19 mouse cellular contexts compared by ENCODE assay signal in genomic region chr9:96938887-96939286, GRCm38 (mm10). TPM values are rescaled to one million over a fixed set of nuclear protein-coding genes. Genes with fewer than 3 reads are reported as not detected.
A peak's percentile ranks its signal among the peaks of the same experiment; 100 is the strongest.
DNase-seq lines count a peak whose midpoint lies in the region; ATAC-seq and TF ChIP-seq lines count a peak whose summit lies in the region.
"Had no signal": no experiment of that assay in that cellular context is flagged by ENCODE, and none has a peak within 500 bp of the region (broad histone marks: within the 10 kb centered on the region; RNA-seq: fewer than 3 reads in every experiment).

No protein-coding gene starts in this region.

- peaks cover 41% of the 10 kb centered on the region for H3K36me3 ChIP-seq in forebrain, embryonic 12.5 days (replicated peaks)
- 0 out of 2 replicates have a peak, but pooled peaks cover 3% of the 10 kb centered on the region for H3K36me3 ChIP-seq in forebrain, embryonic 15.5 days
- H3K36me3 ChIP-seq in hindbrain, embryonic 14.5 days (replicated peaks; ENCODE audit: control insufficient read depth, insufficient read depth) = peaks cover 4% of the 10 kb centered on the region
- no peaks in the 10 kb centered on the region for H3K36me3 ChIP-seq in midbrain, embryonic 16.5 days (ENCODE audit: control insufficient read depth, insufficient read depth, low read length)

- no peak overlapping the region for H3K4me2 ChIP-seq in forebrain, embryonic 12.5 days
- H3K4me2 ChIP-seq in forebrain, embryonic 15.5 days (replicated peaks) = no peak overlapping the region
- no peak overlapping the region for H3K4me2 ChIP-seq in hindbrain, embryonic 14.5 days (replicated peaks)
- no peak overlapping the region for H3K4me2 ChIP-seq in midbrain, embryonic 16.5 days (ENCODE audit: low read length)
- H3K4me2 ChIP-seq: kidney, embryonic 15.5 days had no signal

- no peak for TF ChIP-seq CTCF in brain, embryonic 14.5 days (IDR thresholded peaks at IDR 0.05; ENCODE audit: borderline replicate concordance, extremely low read depth, insufficient read depth, insufficient read length)

- 0 out of 2 replicates have a peak overlapping the region, but pooled peaks have one; percentile 19 for H3K27ac ChIP-seq in forebrain, embryonic 12.5 days
- no peak overlapping the region for H3K27ac ChIP-seq in forebrain, embryonic 15.5 days (replicated peaks)
- H3K27ac ChIP-seq in hindbrain, embryonic 14.5 days = peak overlapping the region; percentile 78
- peak overlapping the region; percentile 26; the same call in 1 of the 2 replicates for H3K27ac ChIP-seq in midbrain, embryonic 16.5 days (ENCODE audit: low read length)
- H3K27ac ChIP-seq: kidney, embryonic 15.5 days; liver, embryonic 14.5 days had no signal

- DNase-seq in brain, embryonic 14.5 days (ENCODE audit: low read depth) = peak; percentile 69
- DNase-seq in hindbrain, embryonic 14.5 days (ENCODE audit: low spot score) = no peak
- no peak for DNase-seq in lung, adult 18-20 months
- no peak for DNase-seq in frontal cortex, postnatal 36 days (ENCODE audit: low spot score in 2 of 2)
- no peak for DNase-seq in kidney, adult 18-20 months
- DNase-seq: cerebellum, adult 11-12 months; cerebellum, postnatal 36 days; gastrocnemius, postnatal 14 days; heart, postnatal 10 days; left cerebral cortex, postnatal 4 days; thymus, postnatal 36 days had no signal

- H3K27me3 ChIP-seq in forebrain, embryonic 12.5 days = no peaks in the 10 kb centered on the region
- no peaks in the 10 kb centered on the region for H3K27me3 ChIP-seq in forebrain, embryonic 15.5 days
- H3K27me3 ChIP-seq in hindbrain, embryonic 14.5 days (ENCODE audit: control insufficient read depth, insufficient read depth, low read length) = no peaks in the 10 kb centered on the region
- no peaks in the 10 kb centered on the region for H3K27me3 ChIP-seq in midbrain, embryonic 16.5 days (ENCODE audit: control insufficient read depth, insufficient read depth, low read depth, low read length)

- 0 out of 2 replicates have a peak, but pooled peaks cover 6% of the 10 kb centered on the region for H3K9me3 ChIP-seq in forebrain, embryonic 12.5 days
- H3K9me3 ChIP-seq in forebrain, embryonic 15.5 days = no peaks in the 10 kb centered on the region
- H3K9me3 ChIP-seq in hindbrain, embryonic 14.5 days (ENCODE audit: control insufficient read depth, low read length) = no peaks in the 10 kb centered on the region
- no peaks in the 10 kb centered on the region for H3K9me3 ChIP-seq in midbrain, embryonic 16.5 days (replicated peaks; ENCODE audit: control insufficient read depth, low read length, poor library complexity, severe bottlenecking)
- H3K9me3 ChIP-seq: kidney, embryonic 15.5 days had no signal

- 84% methylated on average over 5 of the region's 5 CpGs for WGBS in forebrain, embryonic 12.5 days
- 86% methylated on average over 5 of the region's 5 CpGs for WGBS in forebrain, embryonic 15.5 days
- WGBS in hindbrain, embryonic 14.5 days = 40% methylated on average over 5 of the region's 5 CpGs
- 59% methylated on average over 5 of the region's 5 CpGs for WGBS in midbrain, embryonic 16.5 days

- no peaks in the 10 kb centered on the region; the same call in 1 of the 2 replicates for H3K4me1 ChIP-seq in forebrain, embryonic 12.5 days
- no peaks in the 10 kb centered on the region for H3K4me1 ChIP-seq in forebrain, embryonic 15.5 days
- H3K4me1 ChIP-seq in hindbrain, embryonic 14.5 days (replicated peaks; ENCODE audit: control insufficient read depth, insufficient read depth, low read length) = peaks cover 8% of the 10 kb centered on the region
- peaks cover 8% of the 10 kb centered on the region for H3K4me1 ChIP-seq in midbrain, embryonic 16.5 days (ENCODE audit: control insufficient read depth, insufficient read depth, low read length)

- ATAC-seq in forebrain, embryonic 12.5 days (ENCODE audit: low FRiP score) = 0 out of 2 replicates have a peak, but pooled peaks have one; percentile 27
- ATAC-seq in forebrain, embryonic 15.5 days (replicated peaks) = no peak
- peak; percentile 59; the same call in 1 of the 2 replicates for ATAC-seq in hindbrain, embryonic 14.5 days (ENCODE audit: low FRiP score)
- peak; percentile 65 for ATAC-seq in midbrain, embryonic 16.5 days
- ATAC-seq: inflammation-experienced regulatory T-cells, adult 6 months; lung, postnatal 0 days had no signal

- no peak overlapping the region for H3K4me3 ChIP-seq in forebrain, embryonic 12.5 days (replicated peaks)
- no peak overlapping the region for H3K4me3 ChIP-seq in forebrain, embryonic 15.5 days
- H3K4me3 ChIP-seq in hindbrain, embryonic 14.5 days (replicated peaks; ENCODE audit: low read length) = no peak overlapping the region
- no peak overlapping the region for H3K4me3 ChIP-seq in midbrain, embryonic 16.5 days (ENCODE audit: low read depth, low read length)
- H3K4me3 ChIP-seq: kidney, embryonic 15.5 days; myocyte had no signal

- no peak overlapping the region for H3K9ac ChIP-seq in forebrain, embryonic 12.5 days
- H3K9ac ChIP-seq in forebrain, embryonic 15.5 days (replicated peaks) = no peak overlapping the region
- no peak overlapping the region for H3K9ac ChIP-seq in hindbrain, embryonic 14.5 days
- 0 out of 2 replicates have a peak overlapping the region, but pooled peaks have one; percentile 21 for H3K9ac ChIP-seq in midbrain, embryonic 16.5 days (ENCODE audit: low read depth, low read length)
- H3K9ac ChIP-seq: kidney, embryonic 15.5 days; liver, embryonic 14.5 days had no signal

- no peak for TF ChIP-seq POLR2A in brain, embryonic 14.5 days (IDR thresholded peaks at IDR 0.05; ENCODE audit: borderline replicate concordance, extremely low read depth, insufficient read depth, insufficient read length, poor library complexity, severe bottlenecking)

RNA-seq across cellular contexts. Expression of gene Pxylp1, which starts 46.4 kb away (rescaled TPM):
- 48.5 and 51.2 TPM in 2 replicates for polyA plus RNA-seq in forebrain, embryonic 12.5 days (2016; fragmentation: Nextera tagmentation; extraction: Ambion mirVana)
- polyA plus RNA-seq in forebrain, embryonic 15.5 days (2015; fragmentation: Nextera tagmentation; extraction: Ambion mirVana) = 33.8 and 36.6 TPM in 2 replicates
- 29.1 and 40.1 TPM in 2 replicates for polyA plus RNA-seq in brain, embryonic 14.5 days (2012; rRNA removed)
- 34.6 and 43.9 TPM in 2 replicates for polyA plus RNA-seq in hindbrain, embryonic 14.5 days (2014; fragmentation: Nextera tagmentation; extraction: Ambion mirVana)
- 39.3 and 47.8 TPM in 2 replicates for polyA plus RNA-seq in midbrain, embryonic 16.5 days (2015; fragmentation: Nextera tagmentation; extraction: Ambion mirVana)
